Mouse (Mus musculus): ENCODE measurements around the gene Bmi1.

Bmi1 gene

DNA sequence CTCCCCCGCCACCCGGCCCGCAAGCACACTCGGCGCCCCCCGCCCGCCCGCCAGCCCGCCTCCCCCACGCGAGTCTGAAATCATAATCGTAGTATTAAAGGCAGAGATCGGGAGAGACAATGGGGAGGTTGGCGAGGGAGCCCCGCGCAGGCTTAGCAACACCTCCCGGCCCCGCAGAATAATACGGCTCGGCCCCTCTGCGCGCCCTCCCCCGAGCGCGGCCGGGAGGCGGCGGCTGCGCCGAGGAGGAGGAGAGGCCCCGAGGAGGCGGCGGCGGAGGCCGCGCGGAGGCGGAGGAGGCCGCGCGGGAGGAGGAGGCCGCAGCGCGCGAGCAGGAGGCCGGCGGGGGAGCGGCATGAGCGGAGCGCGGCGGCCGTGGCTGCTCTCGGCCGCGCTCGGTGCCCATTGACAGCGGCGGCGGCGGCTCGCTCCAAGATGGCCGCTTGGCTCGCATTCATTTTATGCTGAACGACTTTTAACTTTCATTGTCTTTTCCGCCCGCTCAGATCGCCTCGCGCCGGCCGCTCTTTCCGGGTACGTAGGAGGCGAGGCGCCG lies at the start of gene Bmi1:
Bmi1 (plus strand) TSS at position 83 of the 556 bp plus-strand sequence.
- DNase-seq: peak; percentile 86

DNA sequence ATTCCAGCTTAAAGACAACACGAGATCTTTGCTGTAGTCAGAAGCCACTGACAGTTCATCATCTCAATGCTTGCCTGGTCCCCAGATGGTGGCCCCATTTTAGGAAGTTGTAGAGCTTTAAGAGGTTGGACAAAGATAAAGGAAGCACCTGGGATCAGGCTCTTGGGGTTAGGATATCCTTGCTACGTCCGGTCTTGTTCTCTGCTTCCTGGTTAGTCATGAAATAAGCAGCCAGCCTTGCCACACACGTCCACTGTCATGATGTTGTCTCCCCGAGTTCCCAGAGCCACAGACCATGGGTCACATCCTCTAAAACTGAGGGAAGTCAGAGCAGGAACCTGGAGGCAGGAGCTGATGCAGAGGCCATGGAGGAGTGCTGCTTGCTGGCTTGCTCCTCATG lies 46.3 kb upstream of the Bmi1 start:
- DNase-seq: no peak

DNA sequence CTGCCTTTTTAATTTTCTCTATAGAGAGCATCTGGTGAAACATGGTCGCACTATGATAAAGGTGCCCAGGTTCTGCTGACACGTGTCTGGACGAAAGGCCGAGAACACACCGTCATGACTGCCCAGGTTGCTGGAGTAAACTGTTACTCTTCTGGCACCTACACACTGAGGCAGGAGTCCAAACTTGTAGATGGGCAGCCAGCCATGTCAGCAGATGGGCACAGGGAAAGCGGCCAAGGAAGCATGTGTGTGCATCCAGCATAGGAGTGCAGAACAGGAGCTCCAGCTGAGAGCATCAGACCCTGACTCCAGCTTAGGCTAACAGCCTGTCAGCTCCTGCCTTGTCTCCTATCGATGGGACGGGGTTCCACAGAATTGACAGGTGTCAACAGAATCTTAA lies 41.8 kb upstream of the Bmi1 start:
- DNase-seq: peak; percentile 97

DNA sequence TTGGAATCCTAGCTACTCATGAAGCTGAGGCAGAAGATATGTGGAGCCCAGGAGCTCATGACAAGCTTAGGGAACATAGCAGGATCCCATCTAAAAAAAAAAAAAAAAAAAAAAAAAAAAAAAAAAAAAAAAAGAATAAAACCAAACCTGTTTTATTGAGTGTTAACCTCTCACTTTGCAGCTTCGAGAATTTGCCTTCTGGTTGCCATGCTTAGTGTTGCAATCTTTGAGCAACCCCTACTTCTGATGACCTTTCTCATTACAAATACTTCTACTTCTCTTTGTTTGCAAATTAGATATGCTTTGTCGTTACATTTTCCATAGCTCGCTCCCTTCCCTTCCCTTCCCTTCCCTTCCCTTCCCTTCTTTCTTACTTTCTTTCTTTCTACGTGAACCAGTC lies 28.3 kb upstream of the Bmi1 start:
- DNase-seq: no peak

- no peak for DNase-seq
Observed at GRCm38 (mm10) chr2:18654821-18655220, 22.0 kb upstream of the Bmi1 start.

DNA sequence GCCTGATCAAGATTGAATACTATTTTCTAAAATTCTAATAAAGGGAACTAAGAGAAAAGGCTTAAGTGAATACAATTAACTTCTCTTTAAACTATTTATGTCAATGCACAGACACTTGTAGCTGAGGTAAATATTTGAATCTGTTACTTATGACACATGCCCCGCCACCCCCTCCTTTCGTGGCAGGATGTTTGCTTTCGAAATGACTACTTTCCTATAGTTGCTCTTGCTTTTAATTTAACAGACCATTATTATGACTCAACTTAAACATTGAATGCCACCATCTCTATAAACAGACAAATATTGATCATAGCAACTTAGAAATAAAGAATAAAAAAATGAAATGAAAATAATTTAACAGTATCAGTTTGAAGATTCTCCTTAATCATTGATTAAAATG lies 12.8 kb upstream of the Bmi1 start:
- no peak for DNase-seq

DNA sequence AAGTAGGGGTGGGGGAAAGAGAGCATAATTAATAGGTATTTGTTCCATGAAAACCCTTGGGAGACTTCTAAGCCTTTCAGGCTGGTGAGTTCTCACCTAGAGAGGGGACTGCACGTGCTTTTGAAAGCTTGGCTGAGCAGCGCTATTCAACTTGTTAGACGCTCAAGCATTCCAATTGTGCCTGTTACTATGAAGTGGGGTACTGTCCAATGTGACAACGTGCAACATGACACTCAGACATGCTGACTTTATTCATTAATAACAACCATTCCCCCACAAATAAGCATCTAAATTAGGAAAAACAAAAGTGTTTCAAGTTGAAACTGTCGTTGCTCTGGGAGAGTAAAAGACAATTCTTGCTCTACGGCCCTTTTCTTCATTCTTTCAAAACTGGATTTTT lies 5.8 kb upstream of the Bmi1 start:
- no peak for DNase-seq

GRCm38 (mm10) chr2:18672133-18672765 lies 4.6 kb upstream of the Bmi1 start, which contains the start of gene Commd3:
Commd3 (plus strand) TSS chr2:18672384.
- peak; percentile 97 for DNase-seq

DNA sequence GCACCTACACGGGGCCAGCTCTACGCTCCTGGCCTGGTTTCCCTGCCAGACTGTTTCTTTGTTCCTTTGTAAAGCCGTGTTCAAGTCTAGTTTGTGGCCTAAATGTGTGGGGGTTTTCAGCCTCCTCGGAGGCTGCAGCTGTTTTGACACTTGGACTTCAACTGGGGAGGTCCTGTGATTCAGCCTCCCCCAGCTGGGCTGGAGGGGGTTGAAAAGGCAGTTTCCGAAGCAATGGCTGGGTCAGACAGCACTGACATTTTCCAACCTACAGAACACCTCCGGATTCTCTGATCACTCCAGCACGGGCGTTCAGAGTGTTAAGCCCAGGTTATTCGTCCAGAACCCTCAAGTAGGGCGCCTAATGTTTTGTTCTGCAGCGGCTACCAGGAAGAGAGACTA lies 4.1 kb upstream of the Bmi1 start:
- DNase-seq: no peak

- no peak for DNase-seq
Observed at GRCm38 (mm10) chr2:18673766-18674165, 3.1 kb upstream of the Bmi1 start.

DNA sequence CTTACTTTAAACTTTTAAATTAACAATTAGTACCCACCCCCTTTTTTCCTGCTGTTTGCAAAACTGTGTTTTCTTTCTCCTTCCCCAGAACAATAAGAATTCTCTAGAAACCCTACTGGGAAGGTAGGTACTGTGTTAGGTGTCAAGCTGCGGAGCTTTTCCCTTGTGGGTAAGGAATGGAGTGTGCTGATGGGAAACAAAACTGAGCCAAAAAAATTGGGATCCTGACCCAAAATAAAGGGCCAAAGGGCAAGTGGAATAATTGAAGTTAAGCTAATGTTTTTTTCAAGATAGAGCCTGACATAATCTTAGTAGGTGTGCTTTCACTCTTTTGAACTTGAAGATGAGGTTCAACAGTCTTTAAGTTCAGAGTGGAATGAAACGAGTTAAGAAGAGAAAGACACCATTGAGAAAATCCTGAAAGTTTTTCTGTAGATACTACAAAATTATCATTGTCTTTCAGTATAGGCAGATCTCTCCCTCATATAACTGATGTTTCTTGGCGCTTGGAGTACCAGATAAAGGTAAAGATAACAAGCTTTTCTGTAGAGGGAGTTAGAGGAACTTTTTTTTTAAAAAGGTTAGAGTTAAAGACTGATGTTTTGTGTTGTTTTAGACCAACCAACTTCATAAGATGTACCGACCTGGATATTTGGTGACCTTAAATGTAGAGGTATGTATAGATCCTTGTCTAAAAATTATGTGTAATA lies 2.5 kb upstream of the Bmi1 start:
- DNase-seq: no peak

- no peak for DNase-seq
Observed at GRCm38 (mm10) chr2:18675681-18676456, 949 bp upstream of the Bmi1 start.

- DNase-seq: peak; percentile 81
Observed at GRCm38 (mm10) chr2:18676457-18676935, 322 bp upstream of the Bmi1 start.

DNA sequence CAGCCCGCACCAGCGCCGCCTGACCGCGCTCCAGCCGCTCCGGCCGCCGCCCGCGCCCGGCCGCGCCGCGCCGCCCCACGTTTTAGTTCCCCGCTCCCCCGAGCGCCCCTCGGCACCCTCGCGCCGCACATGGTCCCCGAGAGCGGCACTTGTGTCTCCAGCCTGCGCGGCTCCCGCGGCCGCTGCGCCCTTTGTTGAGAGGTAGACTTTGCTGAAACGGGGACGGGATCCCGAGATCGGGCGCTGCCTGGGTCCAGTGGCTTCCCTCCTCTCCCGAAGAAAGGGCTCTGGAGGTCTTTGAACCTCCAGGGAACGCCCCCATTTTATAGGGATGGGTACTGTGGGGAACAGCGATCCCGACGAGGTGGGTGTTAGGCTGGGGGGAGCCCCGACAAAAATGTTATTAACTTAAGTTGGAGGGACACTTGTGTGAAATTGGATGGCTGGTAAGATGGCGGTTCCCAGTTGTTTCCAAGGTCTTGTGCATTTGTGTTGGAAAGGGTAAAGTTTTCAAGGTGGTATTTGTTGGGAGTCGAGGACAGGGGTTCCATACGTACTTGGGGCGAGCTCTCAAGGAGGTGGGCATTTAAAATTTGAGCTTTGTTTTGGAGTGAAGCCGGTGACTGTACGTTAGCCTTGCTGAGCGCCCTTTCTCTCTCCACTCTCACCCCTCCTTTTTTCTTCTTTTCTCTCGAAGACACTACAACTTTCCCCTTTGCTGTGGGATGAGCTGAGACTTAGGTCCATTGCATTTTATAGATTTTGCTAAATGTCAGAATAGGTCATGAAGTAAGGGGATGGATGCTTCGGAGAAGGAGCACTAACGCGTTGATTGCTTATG lies 1.0 kb downstream of the Bmi1 start:
- DNase-seq: peak; percentile 70

- DNase-seq: no peak
Observed at GRCm38 (mm10) chr2:18679701-18680100, 2.9 kb downstream of the Bmi1 start.

- DNase-seq: no peak
Observed at GRCm38 (mm10) chr2:18680501-18680900, 3.7 kb downstream of the Bmi1 start.

DNA sequence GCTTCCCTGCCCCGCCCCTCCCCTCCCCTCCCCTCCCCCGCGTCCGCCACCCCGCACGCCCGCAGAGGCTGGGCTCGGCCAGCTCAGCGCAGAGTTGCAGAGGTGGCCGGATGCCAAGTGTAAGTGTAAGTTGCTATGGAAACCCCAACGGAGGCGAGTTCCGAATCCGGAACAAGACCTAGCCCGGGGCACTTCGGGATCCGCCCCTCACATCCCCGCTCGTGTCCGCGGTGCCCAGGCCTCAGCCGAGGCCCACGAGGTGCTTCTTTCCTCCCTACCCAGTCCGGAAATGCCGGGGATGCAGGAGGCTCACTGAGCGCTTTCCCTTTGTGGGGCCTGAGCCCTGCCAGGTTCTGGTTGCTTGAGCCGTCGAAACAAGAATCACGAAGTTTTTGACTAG lies 4.1 kb downstream of the Bmi1 start:
- no peak for DNase-seq

GRCm38 (mm10) chr2:18684062-18684461 lies 7.2 kb downstream of the Bmi1 start:
- DNase-seq: no peak

- no peak for DNase-seq
Observed at GRCm38 (mm10) chr2:18686386-18686785, 9.6 kb downstream of the Bmi1 start.

- no peak for DNase-seq
Observed at GRCm38 (mm10) chr2:18686826-18687519, 10.2 kb downstream of the Bmi1 start.

DNA sequence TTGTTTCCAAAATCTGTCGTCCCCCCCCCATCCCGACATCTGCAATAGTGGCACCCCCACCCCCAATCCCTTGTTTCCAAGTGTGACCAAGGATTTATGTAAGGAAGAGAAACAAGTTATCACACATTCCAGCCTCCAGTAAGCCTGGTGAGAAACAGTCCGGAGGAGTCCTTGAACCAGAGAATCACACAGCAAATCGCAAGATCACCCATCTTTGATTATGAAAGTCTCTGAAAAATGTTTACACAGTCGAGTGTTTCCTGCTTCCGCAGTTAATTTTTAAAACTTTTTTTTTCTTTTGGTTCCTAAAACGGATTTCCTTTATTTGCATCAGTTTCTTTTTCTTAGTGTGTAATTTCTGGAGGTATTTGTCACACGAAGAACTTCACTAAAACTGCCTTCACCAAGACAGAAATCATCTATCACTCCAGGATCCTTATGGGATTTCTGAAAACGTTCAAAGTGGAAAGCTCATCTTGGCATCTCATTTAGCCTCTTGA lies 10.9 kb downstream of the Bmi1 start:
- no peak for DNase-seq

GRCm38 (mm10) chr2:18688286-18688685 lies 11.5 kb downstream of the Bmi1 start:
- DNase-seq: no peak

All from cerebellum, adult 11-12 months (tissue).